Mouse (Mus musculus): ENCODE data around the gene Crtc3.

Gene Crtc3

GRCm38 (mm10) chr7:80636953-80637800 is 51.5 kb downstream of the Crtc3 start:
- no peak for DNase-seq

- DNase-seq, result no peak
Observed at GRCm38 (mm10) chr7:80636288-80636952, 52.3 kb downstream of the Crtc3 start.

- DNase-seq, result no peak
Observed at GRCm38 (mm10) chr7:80635866-80636265, 52.8 kb downstream of the Crtc3 start.

- no peak for DNase-seq
Observed at GRCm38 (mm10) chr7:80634741-80635140, 53.9 kb downstream of the Crtc3 start.

- no peak for DNase-seq
Observed at GRCm38 (mm10) chr7:80633635-80634034, 55.0 kb downstream of the Crtc3 start.

- no peak for DNase-seq
Observed at GRCm38 (mm10) chr7:80631993-80632392, 56.7 kb downstream of the Crtc3 start.

GRCm38 (mm10) chr7:80631405-80631804 is 57.3 kb downstream of the Crtc3 start:
- DNase-seq, result no peak

- no peak for DNase-seq
Observed at GRCm38 (mm10) chr7:80629369-80629768, 59.3 kb downstream of the Crtc3 start.

- DNase-seq, result peak; percentile 68
Observed at GRCm38 (mm10) chr7:80628708-80629183, 59.9 kb downstream of the Crtc3 start.

- no peak for DNase-seq
Observed at GRCm38 (mm10) chr7:80626943-80627342, 61.7 kb downstream of the Crtc3 start.

- DNase-seq, result no peak
Observed at GRCm38 (mm10) chr7:80625841-80626240, 62.8 kb downstream of the Crtc3 start.

GRCm38 (mm10) chr7:80623276-80623675 is 65.4 kb downstream of the Crtc3 start:
- DNase-seq, result no peak

GRCm38 (mm10) chr7:80616096-80616495 is 72.6 kb downstream of the Crtc3 start:
- DNase-seq, result no peak

GRCm38 (mm10) chr7:80614042-80614441 is 74.6 kb downstream of the Crtc3 start:
- no peak for DNase-seq

GRCm38 (mm10) chr7:80612191-80612787 is 76.4 kb downstream of the Crtc3 start:
- DNase-seq, result no peak

- DNase-seq, result no peak
Observed at GRCm38 (mm10) chr7:80611646-80612045, 77.0 kb downstream of the Crtc3 start.

GRCm38 (mm10) chr7:80607503-80607902 is 81.2 kb downstream of the Crtc3 start:
- DNase-seq, result no peak

- no peak for DNase-seq
Observed at GRCm38 (mm10) chr7:80606435-80606834, 82.2 kb downstream of the Crtc3 start.

- DNase-seq, result no peak
Observed at GRCm38 (mm10) chr7:80605557-80605930, 83.1 kb downstream of the Crtc3 start.

- no peak for DNase-seq
Observed at GRCm38 (mm10) chr7:80604908-80605556, 83.6 kb downstream of the Crtc3 start.

GRCm38 (mm10) chr7:80602574-80602973 is 86.1 kb downstream of the Crtc3 start:
- DNase-seq, result no peak

GRCm38 (mm10) chr7:80598436-80598985 is 90.2 kb downstream of the Crtc3 start:
- no peak for DNase-seq

GRCm38 (mm10) chr7:80597900-80598299 is 90.8 kb downstream of the Crtc3 start:
- no peak for DNase-seq

All from kidney, adult 18-20 months (tissue).